Mouse (Mus musculus): Measurements from ENCODE around the gene Duoxa2. TPM values are rescaled to one million over a fixed set of nuclear protein-coding genes. Genes with fewer than 3 reads are reported as not detected.

Gene Duoxa2
- polyA plus RNA-seq, 1 experiment from 2014 or later = not detected

Other genes with a start within 250 kb of the Duoxa2 start
- gene Spg11, start 180.5 kb upstream of the Duoxa2 start, polyA plus RNA-seq (2014; fragmentation: Nextera tagmentation; extraction: Ambion mirVana) = 7.0 and 7.7 TPM in 2 replicates
- gene B2m, start 151.2 kb upstream of the Duoxa2 start, polyA plus RNA-seq (2014; fragmentation: Nextera tagmentation; extraction: Ambion mirVana) = 224 and 240 TPM in 2 replicates
- gene Trim69, start 138.2 kb upstream of the Duoxa2 start, polyA plus RNA-seq (2014; fragmentation: Nextera tagmentation; extraction: Ambion mirVana) = 0.14 TPM in 1 of 2 replicates, not detected in the other
- gene Patl2, start 112.7 kb upstream of the Duoxa2 start, polyA plus RNA-seq (2014; fragmentation: Nextera tagmentation; extraction: Ambion mirVana) = not detected in 2 replicates
- not detected in 2 replicates for gene Terb2, start 112.6 kb upstream of the Duoxa2 start, polyA plus RNA-seq (2014; fragmentation: Nextera tagmentation; extraction: Ambion mirVana)
- 45.0 and 49.8 TPM in 2 replicates for gene Sord, start 64.2 kb upstream of the Duoxa2 start, polyA plus RNA-seq (2014; fragmentation: Nextera tagmentation; extraction: Ambion mirVana)
- 0.04 TPM in 1 of 2 replicates, not detected in the other for gene Duox2, start 451 bp upstream of the Duoxa2 start, polyA plus RNA-seq (2014; fragmentation: Nextera tagmentation; extraction: Ambion mirVana)
- gene Duoxa1, start 14.8 kb downstream of the Duoxa2 start, polyA plus RNA-seq (2014; fragmentation: Nextera tagmentation; extraction: Ambion mirVana) = not detected in 2 replicates
- gene Duox1, start 16.8 kb downstream of the Duoxa2 start, polyA plus RNA-seq (2014; fragmentation: Nextera tagmentation; extraction: Ambion mirVana) = not detected in 2 replicates
- 3.7 and 3.8 TPM in 2 replicates for gene Shf, start 70.3 kb downstream of the Duoxa2 start, polyA plus RNA-seq (2014; fragmentation: Nextera tagmentation; extraction: Ambion mirVana)
- gene Slc28a2, start 127.6 kb downstream of the Duoxa2 start, polyA plus RNA-seq (2014; fragmentation: Nextera tagmentation; extraction: Ambion mirVana) = 0.27 TPM in 2 replicates
- gene Gm14085, start 186.0 kb downstream of the Duoxa2 start, polyA plus RNA-seq (2014; fragmentation: Nextera tagmentation; extraction: Ambion mirVana) = not detected in 2 replicates